Mouse (Mus musculus) kidney, adult 11 months (tissue): ENCODE results near the gene Srrm3.

Experiments
- DNase-seq: peaks from one replicate; pipeline ENCODE4 v3.0.0; 2022

Srrm3 gene

GRCm38 (mm10) chr5:135873753-135874152 is 67.1 kb downstream of the Srrm3 start:
- DNase-seq = no peak

GRCm38 (mm10) chr5:135877180-135877579 is 70.5 kb downstream of the Srrm3 start:
- peak; percentile 36 for DNase-seq

GRCm38 (mm10) chr5:135877831-135878231 is 71.1 kb downstream of the Srrm3 start:
- DNase-seq = peak; percentile 64

GRCm38 (mm10) chr5:135879449-135880158 is 72.9 kb downstream of the Srrm3 start:
- DNase-seq = peak; percentile 66

- no peak for DNase-seq
Measured at GRCm38 (mm10) chr5:135884641-135885040, 78.0 kb downstream of the Srrm3 start.

GRCm38 (mm10) chr5:135887675-135888102 is 81.0 kb downstream of the Srrm3 start, which contains the start of gene Hspb1:
Gene Hspb1, plus strand, starts transcription at chr5:135887919.
- DNase-seq = peak; percentile 91

- no peak for DNase-seq
Measured at GRCm38 (mm10) chr5:135888405-135889215, 81.9 kb downstream of the Srrm3 start.

GRCm38 (mm10) chr5:135890323-135890722 is 83.6 kb downstream of the Srrm3 start:
- DNase-seq = no peak

- DNase-seq = no peak
Measured at GRCm38 (mm10) chr5:135890920-135891319, 84.2 kb downstream of the Srrm3 start.

GRCm38 (mm10) chr5:135892589-135893351 is 86.1 kb downstream of the Srrm3 start:
- DNase-seq = no peak

- DNase-seq = no peak
Measured at GRCm38 (mm10) chr5:135894958-135895357, 88.3 kb downstream of the Srrm3 start.

GRCm38 (mm10) chr5:135898028-135898427 is 91.3 kb downstream of the Srrm3 start:
- DNase-seq = no peak

GRCm38 (mm10) chr5:135898995-135899394 is 92.3 kb downstream of the Srrm3 start:
- no peak for DNase-seq

- DNase-seq = no peak
Measured at GRCm38 (mm10) chr5:135899833-135900232, 93.1 kb downstream of the Srrm3 start.

- no peak for DNase-seq
Measured at GRCm38 (mm10) chr5:135900701-135901100, 94.0 kb downstream of the Srrm3 start.

- no peak for DNase-seq
Measured at GRCm38 (mm10) chr5:135901354-135902095, 94.8 kb downstream of the Srrm3 start.

GRCm38 (mm10) chr5:135903058-135903457 is 96.4 kb downstream of the Srrm3 start:
- DNase-seq = no peak

GRCm38 (mm10) chr5:135903551-135904151 is 97.0 kb downstream of the Srrm3 start:
- peak; percentile 88 for DNase-seq

GRCm38 (mm10) chr5:135904259-135904658 is 97.6 kb downstream of the Srrm3 start:
- no peak for DNase-seq

GRCm38 (mm10) chr5:135905320-135906225 is 98.9 kb downstream of the Srrm3 start:
- DNase-seq = no peak

- no peak for DNase-seq
Measured at GRCm38 (mm10) chr5:135906846-135907245, 100.2 kb downstream of the Srrm3 start.
